Mouse (Mus musculus) stomach, embryonic 15.5 days (tissue): Measurements from ENCODE around the gene Yju2. TPM values are rescaled to one million over a fixed set of nuclear protein-coding genes. Genes with fewer than 3 reads are reported as not detected.

ENCODE experiments used
- ATAC-seq: fragments of 200-750 bp; cut with Nextera tagmentation; 2 replicates; pipeline ENCODE4 v1.8.0; 2017; ENCODE audit warnings: low read depth, moderate number of reproducible peaks, moderate TSS enrichment; ENCODE audit not compliant: insufficient read depth, low FRiP score
- H3K27ac ChIP-seq: fragments of 300-500 bp; sonication (generic); 2 replicates; pipeline ENCODE4 v1.5.1; 2015; ENCODE audit warnings: mild to moderate bottlenecking, inconsistent platforms
- H3K27me3 ChIP-seq: fragments of 300-500 bp; sonication (generic); replicated peaks from 2 replicates; pipeline ENCODE4 v1.6.1; 2015; ENCODE audit warnings: inconsistent platforms
- H3K36me3 ChIP-seq: fragments of 300-500 bp; sonication (generic); 2 replicates; pipeline ENCODE4 v1.6.1; 2015; ENCODE audit warnings: inconsistent platforms
- H3K4me1 ChIP-seq: fragments of 300-500 bp; sonication (generic); 2 replicates; pipeline ENCODE4 v1.6.1; 2015; ENCODE audit warnings: inconsistent platforms
- H3K4me2 ChIP-seq: fragments of 300-500 bp; sonication (generic); 2 replicates; pipeline ENCODE4 v1.6.1; 2015; ENCODE audit warnings: mild to moderate bottlenecking, inconsistent platforms
- H3K4me3 ChIP-seq: fragments of 300-500 bp; sonication (generic); replicated peaks from 2 replicates; pipeline ENCODE4 v1.5.1; 2015; ENCODE audit warnings: inconsistent platforms
- H3K9ac ChIP-seq: fragments of 300-500 bp; sonication (generic); 2 replicates; pipeline ENCODE4 v1.6.1; 2015; ENCODE audit warnings: inconsistent platforms
- H3K9me3 ChIP-seq: fragments of 300-500 bp; sonication (generic); 2 replicates; pipeline ENCODE4 v1.6.1; 2016; ENCODE audit warnings: inconsistent platforms
- WGBS: fragments of 180-500 bp; shearing (Covaris S2); methylation state at CpG from one replicate; pipeline ENCODE4 v1.1.7; 2015; 5-methylcytosine and 5-hydroxymethylcytosine counted together
- polyA plus RNA-seq: library from polyadenylated mRNA; unstranded; fragments of >200 nt; fragmentation: Nextera tagmentation; extraction: Ambion mirVana; gene quantifications from 2 replicates; pipeline ENCODE4 v1.2.1, GENCODE M21; 2015

Gene Yju2
- polyA plus RNA-seq, 1 experiment from 2014 or later = 22.0 TPM

DNA sequence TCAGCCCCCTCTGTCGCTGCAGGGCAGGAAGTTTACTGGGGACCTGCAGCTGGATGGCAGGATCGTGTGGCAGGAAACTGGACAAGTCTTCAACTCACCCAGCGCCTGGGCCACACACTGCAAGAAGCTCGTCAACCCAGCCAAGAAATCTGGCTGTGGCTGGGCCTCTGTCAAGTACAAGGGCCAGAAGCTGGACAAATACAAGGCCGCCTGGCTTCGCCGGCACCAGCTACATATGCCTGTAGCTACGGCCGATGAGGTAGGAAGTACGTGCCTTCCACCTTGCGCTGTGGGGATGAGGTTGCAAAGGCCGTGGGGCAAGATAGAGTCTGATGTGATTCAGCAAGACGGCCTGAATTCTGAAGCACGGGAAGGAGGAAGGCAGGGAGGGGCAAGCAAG, 51.4 kb downstream of the Yju2 start:
- ATAC-seq = no peak
- no peak overlapping the region for H3K27ac ChIP-seq
- H3K4me1 ChIP-seq = peaks cover 22% of the 10 kb centered on the region
- no peaks in the 10 kb centered on the region for H3K27me3 ChIP-seq
- H3K4me3 ChIP-seq = peak overlapping the region; percentile 98
- H3K9me3 ChIP-seq = no peaks in the 10 kb centered on the region
- H3K4me2 ChIP-seq = peak overlapping the region; percentile 100
- peak overlapping the region; percentile 83; the same call in 1 of the 2 replicates for H3K9ac ChIP-seq
- 67% methylated on average over 14 of the region's 14 CpGs for WGBS
- H3K36me3 ChIP-seq = peaks cover 20% of the 10 kb centered on the region

DNA sequence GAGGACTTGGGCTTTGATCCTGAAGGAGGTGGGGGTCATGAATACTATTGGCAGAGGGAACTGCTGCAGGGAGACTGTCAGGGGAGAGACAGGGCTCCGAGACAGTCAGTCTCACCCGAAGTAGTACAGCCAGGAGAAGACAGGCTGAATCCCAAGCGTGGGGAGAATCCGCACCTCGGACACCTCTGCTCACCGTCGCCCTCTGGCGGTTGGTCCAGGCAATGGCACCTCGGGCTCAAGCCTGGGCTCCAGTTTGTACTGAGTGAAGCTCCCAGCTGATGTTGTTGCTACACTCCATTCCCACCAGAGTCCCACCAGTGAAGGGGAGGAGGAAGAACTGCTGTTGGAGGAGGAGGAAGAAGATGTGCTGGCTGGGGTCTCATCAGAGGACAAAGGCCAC, 51.8 kb downstream of the Yju2 start:
- no peak overlapping the region for H3K27ac ChIP-seq
- ATAC-seq = no peak

GRCm38 (mm10) chr17:56011441-56011840, 52.5 kb downstream of the Yju2 start:
- Histone ChIP-seq H3K27me3 (no peaks in the 10 kb centered on the region), H3K27ac (no peak overlapping the region), H3K4me3 (no peak overlapping the region), H3K36me3 (peaks cover 32% of the 10 kb centered on the region), H3K9ac (no peak overlapping the region), H3K4me1 (peaks cover 22% of the 10 kb centered on the region), H3K4me2 (no peak overlapping the region), H3K9me3 (no peaks in the 10 kb centered on the region)
- 85% methylated on average over 7 of the region's 7 CpGs for WGBS
- ATAC-seq = no peak

More for the DNA sequence above, 51.8 kb downstream of the Yju2 start:
- H3K9ac ChIP-seq = no peak overlapping the region
- H3K27me3 ChIP-seq = no peaks in the 10 kb centered on the region
- WGBS = 9% methylated on average over 9 of the region's 9 CpGs
- H3K9me3 ChIP-seq = no peaks in the 10 kb centered on the region
- peak overlapping the region; percentile 100 for H3K4me2 ChIP-seq
- H3K36me3 ChIP-seq = peaks cover 24% of the 10 kb centered on the region
- peak overlapping the region; percentile 98 for H3K4me3 ChIP-seq
- H3K4me1 ChIP-seq = peaks cover 22% of the 10 kb centered on the region

- H3K9me3 ChIP-seq = no peaks in the 10 kb centered on the region
- no peak overlapping the region for H3K27ac ChIP-seq
- WGBS = 92% methylated on average over 9 of the region's 9 CpGs
- peaks cover 61% of the 10 kb centered on the region for H3K36me3 ChIP-seq
- no peak overlapping the region for H3K4me3 ChIP-seq
- H3K27me3 ChIP-seq = no peaks in the 10 kb centered on the region
- H3K9ac ChIP-seq = no peak overlapping the region
- peaks cover 4% of the 10 kb centered on the region for H3K4me1 ChIP-seq
- ATAC-seq = no peak
- no peak overlapping the region for H3K4me2 ChIP-seq
Observed at GRCm38 (mm10) chr17:56015293-56015692, 56.4 kb downstream of the Yju2 start.

- no peak overlapping the region for H3K4me3 ChIP-seq
- no peaks in the 10 kb centered on the region for H3K9me3 ChIP-seq
- H3K27ac ChIP-seq = no peak overlapping the region
- 88% methylated on average over 8 of the region's 8 CpGs for WGBS
- no peaks in the 10 kb centered on the region for H3K27me3 ChIP-seq
- H3K9ac ChIP-seq = no peak overlapping the region
- no peak for ATAC-seq
- no peaks in the 10 kb centered on the region for H3K4me1 ChIP-seq
- no peak overlapping the region for H3K4me2 ChIP-seq
- peaks cover 59% of the 10 kb centered on the region for H3K36me3 ChIP-seq
Observed at GRCm38 (mm10) chr17:56016382-56016781, 57.5 kb downstream of the Yju2 start.

DNA sequence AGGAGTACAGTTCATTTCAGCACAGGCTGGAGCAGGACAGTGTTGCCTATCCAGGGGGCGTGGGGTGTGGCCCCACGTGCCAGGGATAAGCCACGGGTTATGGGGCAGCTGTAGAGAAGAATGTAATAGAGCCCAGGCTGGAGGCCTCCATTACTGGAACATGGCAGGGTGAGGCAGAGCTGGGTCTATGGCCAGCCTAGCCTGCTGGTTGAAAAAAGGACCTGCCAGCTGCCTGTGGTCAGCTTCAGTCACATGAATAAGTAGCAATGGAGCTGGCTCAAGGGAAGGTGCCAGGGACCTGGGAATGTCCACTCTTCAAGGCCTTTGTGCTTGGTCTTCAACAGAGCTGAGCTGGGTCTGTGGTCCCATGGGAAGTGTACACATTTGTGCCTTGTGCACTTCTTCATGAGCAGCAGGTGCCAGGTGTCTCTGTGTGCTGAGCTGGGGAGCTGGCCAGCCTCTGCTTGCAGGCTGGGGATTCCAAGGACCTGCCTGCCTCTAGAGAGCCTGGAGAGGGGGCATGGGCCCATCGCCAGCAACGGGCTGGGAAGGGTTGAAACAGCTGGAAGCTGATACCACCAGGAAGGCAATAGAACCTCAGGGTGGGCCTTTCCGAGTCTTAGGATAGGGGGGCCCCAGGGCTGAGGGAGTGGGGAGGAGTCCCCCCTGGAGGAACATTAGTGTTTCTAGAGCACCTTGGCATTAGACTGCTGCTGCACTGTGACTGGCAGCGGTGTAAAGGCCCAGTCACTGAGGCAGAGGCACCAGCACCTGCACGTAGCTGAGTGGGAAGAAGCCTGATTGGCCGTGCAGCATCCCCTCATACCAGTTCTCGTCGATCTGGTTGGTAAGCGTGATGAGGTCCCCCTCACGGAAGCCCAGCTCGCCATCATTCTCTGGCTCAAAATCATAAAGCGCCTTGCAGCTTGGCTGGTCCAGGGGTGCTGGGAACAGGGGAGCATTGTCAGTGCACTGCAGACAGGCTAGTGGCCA, 58.2 kb downstream of the Yju2 start:
- H3K27ac ChIP-seq = no peak overlapping the region
- WGBS = 81% methylated on average over 15 of the region's 15 CpGs
- peaks cover 52% of the 10 kb centered on the region for H3K36me3 ChIP-seq
- no peaks in the 10 kb centered on the region for H3K27me3 ChIP-seq
- no peaks in the 10 kb centered on the region for H3K4me1 ChIP-seq
- no peak for ATAC-seq
- no peaks in the 10 kb centered on the region for H3K9me3 ChIP-seq
- no peak overlapping the region for H3K4me3 ChIP-seq
- H3K9ac ChIP-seq = no peak overlapping the region
- no peak overlapping the region for H3K4me2 ChIP-seq

- Histone ChIP-seq H3K4me3 (no peak overlapping the region), H3K36me3 (peaks cover 47% of the 10 kb centered on the region), H3K9ac (no peak overlapping the region), H3K27me3 (no peaks in the 10 kb centered on the region), H3K27ac (no peak overlapping the region), H3K4me1 (0 out of 2 replicates have a peak, but pooled peaks cover 6% of the 10 kb centered on the region), H3K9me3 (no peaks in the 10 kb centered on the region), H3K4me2 (no peak overlapping the region)
- no peak for ATAC-seq
- WGBS = 89% methylated on average over 7 of the region's 7 CpGs
Observed at GRCm38 (mm10) chr17:56017848-56018247, 58.9 kb downstream of the Yju2 start.

Other genes starting within 250 kb of the Yju2 start
- gene Pot1b, start 246.5 kb upstream of the Yju2 start, polyA plus RNA-seq = 8.6 and 9.0 TPM in 2 replicates
- 1.0 and 1.1 TPM in 2 replicates for gene Adgre4, start 209.1 kb upstream of the Yju2 start, polyA plus RNA-seq
- gene Zfp119a, start 80.2 kb upstream of the Yju2 start, polyA plus RNA-seq = 9.4 and 9.9 TPM in 2 replicates
- gene Zfp959, start 67.0 kb upstream of the Yju2 start, polyA plus RNA-seq = 14.0 and 15.1 TPM in 2 replicates
- gene Zfp119b, start 9.6 kb upstream of the Yju2 start, polyA plus RNA-seq = 6.1 and 6.9 TPM in 2 replicates
- gene Ebi3, start 6.5 kb upstream of the Yju2 start, polyA plus RNA-seq = 4.1 TPM in 2 replicates
- 10.4 and 11.1 TPM in 2 replicates for gene Shd, start 11.4 kb downstream of the Yju2 start, polyA plus RNA-seq
- 9.8 and 11.7 TPM in 2 replicates for gene Fsd1, start 27.4 kb downstream of the Yju2 start, polyA plus RNA-seq
- gene Stap2, start 46.5 kb downstream of the Yju2 start, polyA plus RNA-seq = 28.0 and 30.9 TPM in 2 replicates
- 89.7 and 91.8 TPM in 2 replicates for gene Mpnd, start 46.6 kb downstream of the Yju2 start, polyA plus RNA-seq
- 136 and 142 TPM in 2 replicates for gene Sh3gl1, start 77.5 kb downstream of the Yju2 start, polyA plus RNA-seq
- 21.7 and 22.4 TPM in 2 replicates for gene Chaf1a, start 81.3 kb downstream of the Yju2 start, polyA plus RNA-seq
- gene Ubxn6, start 115.9 kb downstream of the Yju2 start, polyA plus RNA-seq = 32.8 and 36.0 TPM in 2 replicates
- gene Hdgfl2, start 120.5 kb downstream of the Yju2 start, polyA plus RNA-seq = 99.9 and 103 TPM in 2 replicates
- 0.36 TPM in 2 replicates for gene Plin4, start 150.7 kb downstream of the Yju2 start, polyA plus RNA-seq
- 0.42 and 0.59 TPM in 2 replicates for gene Plin5, start 158.5 kb downstream of the Yju2 start, polyA plus RNA-seq
- 0.52 and 1.6 TPM in 2 replicates for gene Lrg1, start 162.9 kb downstream of the Yju2 start, polyA plus RNA-seq
- 1.3 and 1.4 TPM in 2 replicates for gene Sema6b, start 181.2 kb downstream of the Yju2 start, polyA plus RNA-seq
- 13.2 and 14.8 TPM in 2 replicates for gene Tnfaip8l1, start 203.4 kb downstream of the Yju2 start, polyA plus RNA-seq
- 112 and 113 TPM in 2 replicates for gene Mydgf, start 224.8 kb downstream of the Yju2 start, polyA plus RNA-seq